Mouse (Mus musculus) limb, embryonic 13.5 days (tissue): Measurements from ENCODE around the gene Mettl14. TPM values are rescaled to one million over a fixed set of nuclear protein-coding genes. Genes with fewer than 3 reads are reported as not detected.
A peak's percentile ranks its signal among the peaks of the same experiment; 100 is the strongest.

Experiments used
- ATAC-seq: fragments of 200-750 bp; cut with Nextera tagmentation; 2 replicates; pipeline ENCODE4 v1.8.0; 2017; ENCODE audit warnings: low read depth, moderate number of reproducible peaks, moderate TSS enrichment; ENCODE audit not compliant: low FRiP score
- H3K27ac ChIP-seq: fragments of 300-500 bp; sonication (generic); 2 replicates; pipeline ENCODE4 v1.5.1; 2015; ENCODE audit warnings: inconsistent platforms, mild to moderate bottlenecking, moderate library complexity
- H3K27me3 ChIP-seq: fragments of 300-500 bp; sonication (generic); 2 replicates; pipeline ENCODE4 v1.6.1; 2015; ENCODE audit warnings: mild to moderate bottlenecking, inconsistent platforms
- H3K36me3 ChIP-seq: fragments of 300-500 bp; sonication (generic); 2 replicates; pipeline ENCODE4 v1.6.1; 2015; ENCODE audit warnings: inconsistent platforms, mild to moderate bottlenecking, moderate library complexity
- H3K4me1 ChIP-seq: fragments of 300-500 bp; sonication (generic); 2 replicates; pipeline ENCODE4 v1.6.1; 2015; ENCODE audit warnings: inconsistent platforms
- H3K4me2 ChIP-seq: fragments of 300-500 bp; sonication (generic); replicated peaks from 2 replicates; pipeline ENCODE4 v1.6.1; 2015; ENCODE audit warnings: inconsistent platforms, mild to moderate bottlenecking, moderate library complexity
- H3K4me3 ChIP-seq: fragments of 300-500 bp; sonication (generic); 2 replicates; pipeline ENCODE4 v1.5.1; 2015; ENCODE audit warnings: moderate library complexity, mild to moderate bottlenecking, inconsistent platforms
- H3K9ac ChIP-seq: fragments of 300-500 bp; sonication (generic); 2 replicates; pipeline ENCODE4 v1.6.1; 2015; ENCODE audit warnings: mild to moderate bottlenecking, inconsistent platforms
- H3K9me3 ChIP-seq: fragments of 300-500 bp; sonication (generic); 2 replicates; pipeline ENCODE4 v1.6.1; 2016; ENCODE audit warnings: inconsistent platforms
- whole genome bisulfite sequencing: fragments of 180-500 bp; shearing (Covaris S2); methylation state at CpG from one replicate; pipeline ENCODE4 v1.1.7; 2015; 5-methylcytosine and 5-hydroxymethylcytosine counted together
- polyA plus RNA-seq: library from polyadenylated mRNA; unstranded; fragments of >200 nt; fragmentation: Nextera tagmentation; extraction: Ambion mirVana; gene quantifications from 2 replicates; pipeline ENCODE4 v1.2.1, GENCODE M21; 2015

Mettl14 gene
- 29.8 and 31.6 TPM in 2 replicates for polyA plus RNA-seq

GRCm38 (mm10) chr3:123385486-123386156, at the start of gene Mettl14:
Mettl14 (minus strand) TSS chr3:123386108.
- peaks cover 13% of the 10 kb centered on the region for H3K36me3 ChIP-seq
- peak within 1 kb of the TSS; percentile 67 for H3K9ac ChIP-seq
- H3K27me3 ChIP-seq, result peaks cover 3% of the 10 kb centered on the region; the same call in 1 of the 2 replicates
- peak within 1 kb of the TSS; percentile 67 for H3K4me3 ChIP-seq
- H3K27ac ChIP-seq, result peak within 1 kb of the TSS; percentile 77; the same call in 1 of the 2 replicates
- no peaks in the 10 kb centered on the region for H3K9me3 ChIP-seq
- H3K4me1 ChIP-seq, result peaks cover 13% of the 10 kb centered on the region
- ATAC-seq, result peak; percentile 99
- peak within 1 kb of the TSS; percentile 62 for H3K4me2 ChIP-seq
- under 1% methylated on average over 40 of the region's 41 CpGs for WGBS

- H3K27ac ChIP-seq, result no peak overlapping the region
- H3K4me3 ChIP-seq, result no peak overlapping the region
- H3K9ac ChIP-seq, result no peak overlapping the region
- 75% methylated on average over 3 of the region's 3 CpGs for WGBS
- H3K4me2 ChIP-seq, result no peak overlapping the region
- H3K27me3 ChIP-seq, result no peaks in the 10 kb centered on the region
- ATAC-seq, result no peak
- no peaks in the 10 kb centered on the region for H3K9me3 ChIP-seq
- H3K36me3 ChIP-seq, result no peaks in the 10 kb centered on the region
- no peaks in the 10 kb centered on the region for H3K4me1 ChIP-seq
Measured at GRCm38 (mm10) chr3:123433362-123433761, 47.5 kb upstream of the Mettl14 start.

GRCm38 (mm10) chr3:123431951-123432674, 46.2 kb upstream of the Mettl14 start:
- Histone ChIP-seq H3K4me3 (no peak overlapping the region), H3K27ac (no peak overlapping the region), H3K4me1 (no peaks in the 10 kb centered on the region), H3K9me3 (no peaks in the 10 kb centered on the region), H3K4me2 (no peak overlapping the region), H3K27me3 (no peaks in the 10 kb centered on the region), H3K9ac (no peak overlapping the region), H3K36me3 (no peaks in the 10 kb centered on the region)
- 65% methylated on average over 5 of the region's 5 CpGs for WGBS
- ATAC-seq, result no peak

DNA sequence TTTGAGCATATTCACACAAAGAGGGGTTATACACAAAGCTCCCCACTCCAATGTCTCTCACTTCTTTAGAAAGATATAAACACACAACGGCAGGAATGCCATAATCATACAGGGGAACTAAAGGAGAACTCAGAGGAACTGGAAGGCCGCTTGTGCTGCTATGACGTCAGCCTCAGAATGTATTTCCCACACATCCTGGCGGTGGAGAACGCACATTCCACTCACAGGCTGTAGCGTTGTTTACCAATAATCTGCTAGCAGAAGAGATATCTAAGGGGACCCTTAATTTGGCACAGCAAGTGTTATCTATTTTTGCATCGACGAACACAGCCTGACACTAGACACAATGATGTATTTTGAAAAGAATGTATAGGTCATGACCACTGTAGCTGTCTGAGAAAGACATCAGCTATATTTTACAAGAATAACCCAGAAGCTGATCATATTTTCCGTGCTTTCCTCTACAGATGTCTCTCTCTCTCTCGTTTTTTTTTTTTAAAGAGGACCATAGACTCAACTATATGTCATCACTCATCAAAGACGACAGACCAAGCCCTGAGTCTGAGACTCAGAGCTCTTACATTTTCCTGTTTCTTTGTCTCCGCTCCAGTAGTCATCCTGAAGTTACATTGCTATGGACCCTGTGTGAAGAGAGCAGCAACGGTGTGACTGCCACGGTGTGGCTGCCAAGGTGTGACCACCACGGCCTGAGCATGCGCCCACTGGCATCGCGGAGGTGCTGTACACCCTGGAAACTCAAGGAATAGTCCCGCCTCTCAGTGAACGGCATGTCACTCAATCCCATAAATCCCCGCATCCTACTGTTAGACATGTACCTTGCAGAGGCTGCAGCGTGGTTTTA, 43.9 kb upstream of the Mettl14 start:
- H3K27me3 ChIP-seq, result no peaks in the 10 kb centered on the region
- peak; percentile 44; the same call in 1 of the 2 replicates for ATAC-seq
- no peaks in the 10 kb centered on the region for H3K36me3 ChIP-seq
- H3K4me2 ChIP-seq, result no peak overlapping the region
- no peak overlapping the region for H3K4me3 ChIP-seq
- no peak overlapping the region for H3K9ac ChIP-seq
- H3K4me1 ChIP-seq, result no peaks in the 10 kb centered on the region
- WGBS, result 81% methylated on average over 22 of the region's 22 CpGs
- no peak overlapping the region; the same call in 1 of the 2 replicates for H3K27ac ChIP-seq
- no peaks in the 10 kb centered on the region for H3K9me3 ChIP-seq

DNA sequence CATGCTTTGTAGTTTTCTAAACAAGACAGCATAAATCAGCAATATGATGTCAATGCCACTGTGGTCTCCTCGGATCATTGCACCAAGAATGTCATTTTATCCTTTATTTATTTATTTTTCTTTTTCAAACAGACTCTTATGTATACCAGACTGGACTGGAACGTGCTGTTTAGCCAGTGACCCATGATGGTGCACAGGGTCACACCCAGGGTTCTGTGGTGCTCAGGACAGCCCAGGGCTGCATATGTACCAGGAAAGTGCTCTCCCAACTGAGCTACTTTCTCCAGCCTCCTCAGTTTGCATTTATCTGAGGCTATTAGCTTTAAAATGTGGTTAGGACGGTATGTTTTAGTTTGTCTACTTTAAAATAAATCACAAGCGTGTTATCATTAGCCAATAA, 42.1 kb upstream of the Mettl14 start:
- no peak overlapping the region for H3K27ac ChIP-seq
- WGBS, result 60% methylated on average over 4 of the region's 4 CpGs
- no peaks in the 10 kb centered on the region for H3K36me3 ChIP-seq
- H3K4me2 ChIP-seq, result no peak overlapping the region
- H3K9ac ChIP-seq, result no peak overlapping the region
- ATAC-seq, result no peak
- H3K4me3 ChIP-seq, result no peak overlapping the region
- H3K9me3 ChIP-seq, result no peaks in the 10 kb centered on the region
- H3K27me3 ChIP-seq, result no peaks in the 10 kb centered on the region
- H3K4me1 ChIP-seq, result no peaks in the 10 kb centered on the region

GRCm38 (mm10) chr3:123425647-123426046, 39.7 kb upstream of the Mettl14 start:
- no peaks in the 10 kb centered on the region for H3K9me3 ChIP-seq
- ATAC-seq, result no peak
- H3K27ac ChIP-seq, result no peak overlapping the region
- no peaks in the 10 kb centered on the region for H3K27me3 ChIP-seq
- WGBS, result 67% methylated on average over 2 of the region's 2 CpGs
- no peak overlapping the region for H3K9ac ChIP-seq
- H3K36me3 ChIP-seq, result no peaks in the 10 kb centered on the region
- H3K4me1 ChIP-seq, result no peaks in the 10 kb centered on the region
- H3K4me2 ChIP-seq, result no peak overlapping the region
- H3K4me3 ChIP-seq, result no peak overlapping the region

DNA sequence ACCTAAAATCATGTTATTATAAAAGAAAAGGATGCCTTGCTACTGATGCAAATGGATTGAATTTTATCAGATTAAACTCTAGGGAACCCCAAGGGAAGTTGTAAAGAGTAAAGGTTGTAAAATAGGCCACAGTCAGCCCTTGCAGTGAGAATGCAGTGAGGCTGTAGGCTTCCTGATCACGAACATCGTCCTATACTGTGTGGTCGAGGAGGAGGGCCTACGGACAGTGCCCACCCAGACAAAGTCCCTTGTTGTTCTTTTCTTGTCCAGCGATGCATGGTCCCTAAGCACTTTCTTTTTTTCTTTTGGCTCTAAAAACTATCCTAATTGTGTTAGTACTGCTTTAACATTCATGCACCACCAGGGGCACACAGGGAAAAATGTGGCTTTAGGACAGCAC, 27.3 kb upstream of the Mettl14 start:
- Histone ChIP-seq H3K4me1 (no peaks in the 10 kb centered on the region), H3K36me3 (no peaks in the 10 kb centered on the region), H3K27me3 (no peaks in the 10 kb centered on the region), H3K4me3 (no peak overlapping the region), H3K9ac (no peak overlapping the region), H3K4me2 (no peak overlapping the region), H3K27ac (no peak overlapping the region), H3K9me3 (no peaks in the 10 kb centered on the region)
- ATAC-seq, result no peak
- 61% methylated on average over 5 of the region's 5 CpGs for WGBS

DNA sequence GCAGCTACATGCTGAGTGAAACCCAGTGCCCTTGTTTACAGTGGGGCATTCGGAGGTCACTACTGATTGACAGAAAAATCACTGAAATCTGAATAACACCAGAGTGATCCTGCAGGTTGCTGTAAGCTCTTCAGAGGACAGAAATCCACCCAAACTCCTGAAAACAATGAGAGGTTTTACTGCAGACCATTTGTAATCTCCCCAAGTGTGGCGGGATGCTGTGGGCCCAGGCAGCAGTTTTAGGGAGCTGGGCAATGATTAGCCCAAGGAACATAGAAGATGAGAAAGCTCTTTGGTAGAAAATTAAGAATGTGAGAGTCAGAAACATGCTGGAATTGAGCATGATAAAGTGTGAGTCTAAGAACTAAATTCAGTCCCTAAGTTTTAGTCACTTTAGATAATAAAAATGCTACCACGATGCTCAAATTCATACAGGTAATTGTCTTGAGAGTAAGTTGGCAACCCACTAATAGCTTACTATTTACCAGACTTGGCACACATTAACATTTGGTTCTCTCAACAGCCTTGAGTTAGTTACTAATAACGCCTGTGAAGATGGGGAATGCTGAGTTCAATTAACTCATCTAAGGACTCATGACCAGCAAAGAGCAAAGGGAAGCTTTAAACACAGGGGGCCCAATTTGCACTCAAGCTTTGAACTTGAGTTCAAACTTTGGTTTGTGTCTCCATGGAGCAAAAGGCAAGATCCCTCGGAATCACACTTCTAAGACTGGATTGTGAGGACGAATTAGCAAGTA, 26.1 kb upstream of the Mettl14 start:
- WGBS, result 61% methylated on average over 6 of the region's 6 CpGs
- no peaks in the 10 kb centered on the region for H3K9me3 ChIP-seq
- H3K27me3 ChIP-seq, result no peaks in the 10 kb centered on the region
- H3K27ac ChIP-seq, result no peak overlapping the region
- H3K4me1 ChIP-seq, result no peaks in the 10 kb centered on the region
- no peak overlapping the region for H3K4me2 ChIP-seq
- H3K9ac ChIP-seq, result no peak overlapping the region
- no peaks in the 10 kb centered on the region for H3K36me3 ChIP-seq
- H3K4me3 ChIP-seq, result no peak overlapping the region
- ATAC-seq, result no peak

DNA sequence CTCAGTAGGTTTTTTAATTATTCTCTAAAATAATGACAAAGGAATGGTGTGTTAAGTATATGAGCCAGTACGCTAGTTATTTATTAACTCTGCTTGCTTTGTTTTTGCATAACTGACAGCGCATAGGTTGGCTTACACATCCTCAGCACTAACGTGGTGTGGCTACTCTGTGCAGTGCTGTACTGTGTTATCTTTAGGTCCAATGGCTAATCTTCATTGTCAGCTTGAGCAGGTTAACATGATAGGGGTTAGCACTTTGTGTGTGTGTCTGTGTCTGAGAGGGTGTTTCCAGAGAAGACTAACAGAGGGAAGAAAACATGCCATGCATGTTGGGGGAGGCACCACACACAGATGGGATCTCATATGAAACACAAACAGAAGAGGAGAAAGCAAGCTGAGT, 19.0 kb upstream of the Mettl14 start:
- 84% methylated on average over 3 of the region's 3 CpGs for WGBS
- no peak overlapping the region for H3K9ac ChIP-seq

DNA sequence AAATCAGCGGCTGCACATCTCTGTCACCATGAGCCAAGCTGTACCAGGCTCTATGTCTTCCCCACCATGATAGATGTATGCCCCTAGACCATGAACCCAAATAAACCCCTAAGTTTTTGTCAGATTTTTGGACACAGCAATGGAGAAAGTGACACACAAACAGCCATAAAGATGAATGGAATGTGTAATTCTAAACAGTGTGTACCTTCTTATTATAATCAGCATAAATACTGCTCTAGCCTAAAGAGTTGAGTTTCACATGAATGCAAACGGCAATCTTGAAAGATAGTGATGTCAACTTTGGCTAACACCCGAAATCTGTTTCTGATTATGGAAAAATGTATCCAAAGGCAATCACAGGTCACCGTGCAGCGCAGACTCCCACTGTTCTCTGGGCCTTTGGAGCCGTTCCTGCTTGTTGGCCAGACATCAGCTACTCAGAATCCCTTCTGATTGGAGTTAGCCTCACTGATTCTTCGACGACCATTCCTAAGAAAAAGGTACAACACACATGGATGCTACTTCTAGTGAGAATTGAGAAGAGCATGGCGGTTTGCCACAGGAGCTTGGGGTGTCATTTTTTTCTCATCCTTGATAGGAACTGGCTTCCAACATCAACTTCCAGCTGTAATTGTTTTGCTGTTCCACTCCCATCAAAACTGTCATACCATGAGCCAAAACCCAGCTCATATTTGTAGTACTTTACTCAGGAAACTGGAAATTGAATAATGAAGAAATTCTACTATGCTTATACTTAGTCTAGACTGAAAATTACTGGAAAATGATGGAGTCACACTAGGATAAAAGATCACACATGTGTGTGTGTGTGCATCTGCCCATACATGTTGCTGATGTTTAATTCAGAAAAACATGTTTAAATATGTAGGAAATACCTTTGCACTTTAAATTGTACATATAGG, 11.9 kb upstream of the Mettl14 start:
- ATAC-seq, result peak; percentile 19; the same call in 1 of the 2 replicates

More for the DNA sequence above, 19.0 kb upstream of the Mettl14 start:
- H3K9me3 ChIP-seq, result no peaks in the 10 kb centered on the region
- H3K36me3 ChIP-seq, result no peaks in the 10 kb centered on the region
- no peaks in the 10 kb centered on the region for H3K4me1 ChIP-seq
- no peak overlapping the region for H3K4me2 ChIP-seq
- no peak overlapping the region for H3K27ac ChIP-seq
- H3K4me3 ChIP-seq, result no peak overlapping the region
- H3K27me3 ChIP-seq, result no peaks in the 10 kb centered on the region
- ATAC-seq, result no peak

DNA sequence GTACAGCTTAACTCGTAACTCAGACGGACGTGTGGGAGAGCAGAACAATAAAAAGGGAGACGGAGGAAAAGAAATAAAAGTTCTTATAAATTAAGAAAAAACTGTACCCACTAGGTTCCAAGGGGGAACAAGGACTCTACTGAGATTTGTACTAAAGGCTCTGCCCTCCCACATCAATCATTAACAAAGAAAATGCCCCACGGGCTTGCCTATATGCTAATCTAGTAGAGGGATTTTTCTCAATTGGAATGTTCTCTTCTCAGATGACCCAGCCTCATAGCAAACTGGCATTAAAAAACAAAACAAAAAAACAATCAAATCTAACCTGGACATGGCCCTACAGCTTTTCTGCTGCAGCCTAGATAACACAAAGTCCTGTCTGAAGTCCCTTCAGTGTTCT, 9.7 kb upstream of the Mettl14 start:
- H3K27ac ChIP-seq, result no peak overlapping the region
- H3K36me3 ChIP-seq, result no peaks in the 10 kb centered on the region
- H3K9ac ChIP-seq, result no peak overlapping the region
- WGBS, result 68% methylated on average over 5 of the region's 5 CpGs
- no peak for ATAC-seq
- no peak overlapping the region for H3K4me3 ChIP-seq
- no peaks in the 10 kb centered on the region for H3K4me1 ChIP-seq
- no peaks in the 10 kb centered on the region for H3K27me3 ChIP-seq
- no peak overlapping the region for H3K4me2 ChIP-seq
- H3K9me3 ChIP-seq, result no peaks in the 10 kb centered on the region

More for the DNA sequence above, 11.9 kb upstream of the Mettl14 start:
- Histone ChIP-seq H3K27ac (no peak overlapping the region), H3K4me1 (no peaks in the 10 kb centered on the region), H3K4me3 (no peak overlapping the region), H3K27me3 (no peaks in the 10 kb centered on the region), H3K36me3 (no peaks in the 10 kb centered on the region), H3K9ac (no peak overlapping the region), H3K9me3 (no peaks in the 10 kb centered on the region), H3K4me2 (no peak overlapping the region)
- 65% methylated on average over 9 of the region's 9 CpGs for WGBS
